Mouse (Mus musculus): ENCODE data around the gene Wdr83os.
"Not testable (repeated sequence)": the region's sequence is repeated elsewhere in the genome, so short reads cannot be mapped to it uniquely, and the experiment has no call there.

The Wdr83os gene

DNA sequence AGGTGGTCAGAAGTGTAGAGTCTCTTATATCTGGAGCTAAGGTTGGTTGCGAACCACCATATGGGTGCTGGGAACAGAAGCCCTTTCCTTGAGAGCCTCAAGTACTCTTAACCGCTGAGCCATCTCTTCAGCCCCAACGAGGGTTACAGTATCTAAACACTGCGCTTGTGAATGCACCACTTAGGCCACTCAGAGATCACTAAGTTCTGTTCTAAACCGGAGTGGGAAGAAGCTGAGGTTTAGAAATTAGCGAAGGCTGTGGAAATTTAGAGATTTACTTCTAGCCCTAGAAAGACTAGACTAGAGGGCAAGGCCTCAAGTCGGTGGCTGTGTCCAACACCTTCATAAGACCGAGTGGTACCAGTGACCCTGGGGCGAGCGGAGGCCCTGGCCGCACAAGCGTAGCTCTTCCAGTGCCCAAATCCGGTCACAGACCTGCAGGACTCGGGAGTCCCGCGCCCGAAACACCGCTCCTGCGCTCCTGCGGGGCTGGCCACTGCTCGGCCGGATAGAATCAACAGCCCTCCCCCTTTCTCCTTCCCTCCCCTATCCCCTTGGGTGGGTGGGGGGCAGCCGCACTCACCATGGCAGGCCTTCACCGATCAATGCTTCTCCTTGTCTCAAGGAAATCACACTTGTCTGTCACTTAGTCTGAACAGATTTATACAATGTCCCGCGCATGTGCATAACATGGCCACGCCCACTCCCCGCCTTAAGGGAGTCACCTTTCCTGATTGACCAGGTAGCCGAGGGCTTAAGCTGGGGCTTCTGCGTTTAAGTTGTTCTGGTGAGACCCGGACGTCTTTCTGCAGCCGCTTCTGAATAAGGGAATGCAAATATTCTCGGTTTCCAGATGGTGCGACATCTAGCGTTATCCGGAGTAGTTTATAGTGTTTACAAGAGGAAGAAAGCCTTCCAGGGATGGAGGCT lies 38.8 kb downstream of the Wdr83os start:
- DNase-seq (ENCODE audit: extremely low read depth, low read depth): no peak

DNA sequence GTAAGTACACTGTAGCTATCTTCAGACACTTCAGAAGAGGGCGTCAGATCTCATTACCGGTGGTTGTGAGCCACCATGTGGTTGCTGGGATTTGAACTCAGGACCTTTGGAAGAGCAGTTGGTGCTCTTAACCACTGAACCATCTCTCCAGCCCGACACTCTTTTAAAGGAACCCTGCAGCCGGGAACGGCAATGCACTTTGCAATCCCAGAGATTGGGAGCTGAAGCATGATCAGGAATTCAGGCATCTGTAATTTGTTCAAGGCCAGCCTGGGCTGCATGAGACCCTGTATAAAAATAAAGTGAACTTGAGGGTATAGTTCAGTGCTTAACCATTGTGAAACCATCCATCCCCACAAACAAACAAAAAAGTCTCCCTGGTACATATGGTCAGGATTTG lies 39.7 kb downstream of the Wdr83os start:
- not testable (repeated sequence) for DNase-seq (ENCODE audit: extremely low read depth, low read depth)

DNA sequence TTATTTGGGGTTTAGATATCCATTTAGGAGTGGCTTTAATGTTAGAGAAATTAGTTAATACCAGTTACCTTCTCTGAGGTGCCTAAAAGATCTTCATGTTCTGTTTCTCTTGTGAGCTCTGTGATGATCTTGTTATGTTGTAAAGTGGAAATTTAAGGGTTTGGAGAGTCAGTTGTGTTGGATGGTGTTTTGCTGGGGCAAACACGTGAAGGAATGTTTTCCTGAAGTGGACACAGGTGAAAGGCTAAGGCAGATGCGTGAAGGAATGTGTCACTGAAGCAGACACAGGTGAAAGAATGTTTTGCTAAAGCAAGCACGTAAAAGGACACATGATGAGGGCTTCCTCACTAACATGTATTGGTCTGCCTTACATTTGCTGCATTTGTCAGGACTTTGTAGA lies 42.5 kb downstream of the Wdr83os start, which contains the start of gene Zfp791:
Zfp791 (minus strand) TSS at position 101 of the 400 bp plus-strand sequence.
- DNase-seq (ENCODE audit: extremely low read depth, low read depth): no peak

DNA sequence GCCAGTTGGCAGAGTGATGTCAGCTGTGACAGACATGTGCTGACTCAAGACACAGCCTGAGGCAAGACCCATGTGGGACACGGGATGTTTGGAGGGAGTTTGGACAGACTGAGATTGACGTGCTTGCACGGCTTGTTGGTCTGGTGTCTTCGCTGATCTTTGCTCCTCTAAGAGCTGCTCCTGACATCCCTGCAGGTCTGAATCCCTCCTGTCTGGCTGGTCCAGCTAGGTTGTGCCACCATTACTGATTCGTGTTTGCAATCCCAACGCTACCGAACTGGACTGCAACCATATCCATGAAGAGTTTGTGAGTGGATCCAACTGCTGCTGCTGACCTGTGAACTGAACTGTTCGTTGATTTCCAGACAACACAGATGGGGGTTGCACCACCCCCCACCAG lies 43.2 kb downstream of the Wdr83os start:
- no peak for DNase-seq (ENCODE audit: extremely low read depth, low read depth)
